Mouse (Mus musculus) embryonic fibroblast, embryonic 13.5 days (primary cell): ENCODE measurements around the gene Gosr1.

Experiments
- CTCF ChIP-seq: IDR thresholded peaks from 2 replicates; pipeline ENCODE4 v1.5.1; 2011; ENCODE audit warnings: mild to moderate bottlenecking, control low read depth, low read length, moderate library complexity, borderline replicate concordance; ENCODE audit not compliant: insufficient read depth
- POLR2A ChIP-seq: IDR thresholded peaks from 2 replicates; pipeline ENCODE4 v1.6.1; 2011; ENCODE audit warnings: low read depth, mild to moderate bottlenecking, control low read depth, low read length, moderate library complexity

DNA sequence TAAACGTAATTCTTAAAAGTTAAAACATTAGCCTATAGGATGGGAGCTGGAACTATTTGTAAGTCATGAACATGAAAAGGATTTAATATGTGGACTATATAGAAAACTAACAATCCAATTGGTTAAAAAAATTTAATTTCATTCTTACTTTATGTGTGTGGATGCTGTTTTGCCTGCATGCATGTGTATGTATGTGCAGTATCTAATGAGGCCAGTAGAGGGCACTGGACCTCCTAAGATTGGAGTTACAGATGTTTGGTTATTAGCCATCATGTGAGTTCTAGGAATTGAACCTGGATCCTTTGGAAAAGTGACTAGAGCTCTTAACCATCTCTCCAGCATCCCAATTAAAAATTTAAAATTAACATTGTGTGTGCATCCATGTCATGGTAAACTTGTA, 25.9 kb upstream of the Gosr1 start:
- TF ChIP-seq POLR2A (no peak), CTCF (no peak)
